Mouse (Mus musculus) CH12.LX (cell line): ENCODE results near the gene Ncoa4. TPM values are rescaled to one million over a fixed set of nuclear protein-coding genes. Genes with fewer than 3 reads are reported as not detected.

Experiments used
- DNase-seq: peaks from one replicate; pipeline ENCODE4 v3.0.0-alpha.2; 2013; ENCODE audit errors: extremely low read depth
- H3K27ac ChIP-seq: 2 replicates; pipeline ENCODE4 v1.5.1; 2012; ENCODE audit warnings: low read depth, mild to moderate bottlenecking, control low read depth, moderate library complexity; ENCODE audit not compliant: insufficient read depth
- H3K27me3 ChIP-seq: replicated peaks from 2 replicates; pipeline ENCODE3; 2012; ENCODE audit warnings: inconsistent platforms
- H3K36me3 ChIP-seq, 2 experiments: replicated peaks in 1 of 2; 2 replicates each; pipeline versions ENCODE3 to v1.6.1; 2012; ENCODE audit warnings: inconsistent platforms in 1 of 2, low read length in 1 of 2, mild to moderate bottlenecking in 1 of 2, mixed read lengths in 1 of 2, moderate library complexity in 1 of 2; ENCODE audit not compliant: control insufficient read depth in 1 of 2, insufficient read depth in 1 of 2
- H3K4me1 ChIP-seq, 2 experiments: 2 replicates each; pipeline ENCODE4 v1.6.1; 2012; ENCODE audit warnings: inconsistent platforms in 1 of 2, moderate library complexity in 1 of 2; ENCODE audit not compliant: insufficient read depth in 2 of 2, control insufficient read depth in 1 of 2
- H3K4me2 ChIP-seq: 2 replicates; pipeline ENCODE4 v1.6.1; 2012; ENCODE audit warnings: low read depth, mild to moderate bottlenecking, control low read depth; ENCODE audit not compliant: poor library complexity, insufficient read depth, severe bottlenecking
- H3K4me3 ChIP-seq, 3 experiments: fragments of 150-350 bp in 1 of 3; sonication (generic) in 1 of 3; replicated peaks in 1 of 3; 2 replicates each; pipeline versions ENCODE3 to v1.5.1; 2011 to 2012; ENCODE audit warnings: low read depth in 2 of 3, low read length in 2 of 3, mild to moderate bottlenecking in 2 of 3, moderate library complexity in 2 of 3, control low read depth in 1 of 3, improper control_type of control experiment in 1 of 3, inconsistent platforms in 1 of 3, mixed read lengths in 1 of 3; ENCODE audit not compliant: poor library complexity in 1 of 3
- H3K79me2 ChIP-seq: replicated peaks from 2 replicates; pipeline ENCODE4 v1.6.1; 2012; ENCODE audit warnings: mild to moderate bottlenecking, moderate library complexity; ENCODE audit not compliant: control insufficient read depth, poor library complexity, insufficient read depth, severe bottlenecking; ENCODE audit errors: extremely low read depth
- H3K9ac ChIP-seq: 2 replicates; pipeline ENCODE4 v1.6.1; 2012; ENCODE audit warnings: low read depth, mild to moderate bottlenecking, control low read depth, moderate library complexity; ENCODE audit not compliant: insufficient read depth
- H3K9me3 ChIP-seq: replicated peaks from 2 replicates; pipeline ENCODE3; 2012; ENCODE audit warnings: low read length, inconsistent platforms, mixed read lengths
- CHD2 ChIP-seq: IDR thresholded peaks from 2 replicates; pipeline ENCODE4 v1.6.1; 2011; ENCODE audit warnings: low read length, improper control_type of control experiment
- CTCF ChIP-seq, 2 experiments: IDR thresholded peaks in 1 of 2; conservative IDR thresholded peaks in 1 of 2; 2 replicates each; pipeline ENCODE4 v1.5.1; 2011 to 2012; ENCODE audit warnings: low read depth in 2 of 2, low read length in 2 of 2, improper control_type of control experiment in 1 of 2, inconsistent platforms in 1 of 2, mild to moderate bottlenecking in 1 of 2, moderate library complexity in 1 of 2
- EP300 ChIP-seq: IDR thresholded peaks from 2 replicates; pipeline ENCODE4 v1.6.1; 2011; ENCODE audit warnings: low read length, improper control_type of control experiment
- JUN ChIP-seq: IDR thresholded peaks from 2 replicates; pipeline ENCODE4 v1.6.1; 2011; ENCODE audit warnings: low read depth, mild to moderate bottlenecking, low read length, improper control_type of control experiment, moderate library complexity; ENCODE audit not compliant: insufficient read depth
- KAT2A ChIP-seq: IDR thresholded peaks from 2 replicates; pipeline ENCODE4 v1.6.1; 2012; ENCODE audit warnings: low read length, improper control_type of control experiment, inconsistent platforms; ENCODE audit not compliant: insufficient replicate concordance
- MAX ChIP-seq: IDR thresholded peaks from 2 replicates; pipeline ENCODE4 v1.6.1; 2011; ENCODE audit warnings: low read length, improper control_type of control experiment
- MEF2A ChIP-seq: IDR thresholded peaks from 2 replicates; pipeline ENCODE4 v1.6.1; 2014; ENCODE audit warnings: low read depth, mild to moderate bottlenecking, inconsistent platforms, low read length, improper control_type of control experiment, borderline replicate concordance
- NRF1 ChIP-seq: IDR thresholded peaks from 2 replicates; pipeline ENCODE4 v1.6.1; 2014; ENCODE audit warnings: low read depth, mild to moderate bottlenecking, inconsistent platforms, low read length, improper control_type of control experiment, moderate library complexity
- POLR2A ChIP-seq: IDR thresholded peaks from 2 replicates; pipeline ENCODE4 v1.6.1; 2011; ENCODE audit warnings: low read depth, mild to moderate bottlenecking, improper control_type of control experiment, low read length
- SIN3A ChIP-seq: IDR thresholded peaks from 2 replicates; pipeline ENCODE4 v1.6.1; 2012; ENCODE audit warnings: low read length, improper control_type of control experiment, inconsistent platforms
- SMC3 ChIP-seq: IDR thresholded peaks from 2 replicates; pipeline ENCODE4 v1.6.1; 2011; ENCODE audit warnings: low read depth, low read length, improper control_type of control experiment
- TCF12 ChIP-seq: IDR thresholded peaks from 2 replicates; pipeline ENCODE4 v1.6.1; 2014; ENCODE audit warnings: low read depth, mild to moderate bottlenecking, inconsistent platforms, low read length, improper control_type of control experiment
- UBTF ChIP-seq: IDR thresholded peaks from 2 replicates; pipeline ENCODE4 v1.6.1; 2012; ENCODE audit warnings: low read depth, mild to moderate bottlenecking, inconsistent platforms, low read length, improper control_type of control experiment, moderate library complexity
- USF1 ChIP-seq: IDR thresholded peaks from 2 replicates; pipeline ENCODE4 v1.6.1; 2014; ENCODE audit warnings: low read depth, mild to moderate bottlenecking, inconsistent platforms, low read length, improper control_type of control experiment
- USF2 ChIP-seq: conservative IDR thresholded peaks from 2 replicates; pipeline ENCODE4 v1.6.1; 2011; ENCODE audit warnings: low read depth, low read length, improper control_type of control experiment
- ZMIZ1 ChIP-seq: IDR thresholded peaks from 2 replicates; pipeline ENCODE4 v1.6.1; 2012; ENCODE audit warnings: low read depth, mild to moderate bottlenecking, inconsistent platforms, low read length, improper control_type of control experiment
- dilution Hi-C: fragments of 300-500 bp; cut with MboI; formaldehyde crosslinking; loops from 2 replicates; pipeline ENCODE4 v1.14.3; 2020; ENCODE audit warnings: low sequenced_read_pairs; ENCODE audit not compliant: extremely low pct_unique_long_range_greater_than_20kb, extremely low pct_ligation_motif_present
- in situ Hi-C: fragments of 300-500 bp; cut with MboI; formaldehyde crosslinking; loops from 3 replicates; pipeline ENCODE4 v1.14.3; 2019; ENCODE audit warnings: low sequenced_read_pairs, low pct_ligation_motif_present, low pct_unique_long_range_greater_than_20kb, mixed read lengths
- polyA plus RNA-seq: library from polyadenylated mRNA; unstranded; fragments of >175 nt; gene quantifications from 2 replicates; pipeline ENCODE4 v1.2.1, GENCODE M21; 2012; ENCODE audit warnings: low read depth; ENCODE audit not compliant: insufficient read length
- total RNA-seq, 2 experiments: library from RNA; depleted of rRNA; stranded (reverse); fragments of 300-350 nt in 1 of 2; fragments of >200 nt in 1 of 2; gene quantifications; 2 replicates each; pipeline ENCODE4 v1.2.3; 2012 to 2014

The Ncoa4 gene
- total and polyA plus RNA-seq, 3 experiments = 41.6 to 102 (median 63.9) TPM

- H3K27me3 ChIP-seq = no peaks in the 10 kb centered on the region
- no peak for TF ChIP-seq MEF2A
- TF ChIP-seq NRF1 = no peak
- no peak for TF ChIP-seq POLR2A
- no peak for TF ChIP-seq KAT2A
- TF ChIP-seq ZMIZ1 = no peak
- TF ChIP-seq TCF12 = no peak
- no peak for TF ChIP-seq UBTF
- TF ChIP-seq CHD2 = no peak
- TF ChIP-seq USF1 = no peak
- TF ChIP-seq CTCF (conservative IDR thresholded peaks at IDR 0.05 in 1 of 2, IDR thresholded peaks at IDR 0.05 in 1 of 2; ENCODE audit: low read depth in 2 of 2, low read length in 2 of 2) = no peak
- no peak for TF ChIP-seq MAX
- no peak for TF ChIP-seq USF2
- no peak for TF ChIP-seq JUN
- DNase-seq = no peak
- dilution Hi-C loops (no loop called here), in situ Hi-C loops (no loop called here)
- H3K9ac ChIP-seq = no peak overlapping the region
- H3K36me3 ChIP-seq = no peaks in the 10 kb centered on the region
- H3K9me3 ChIP-seq = peaks cover 13% of the 10 kb centered on the region
- H3K4me2 ChIP-seq = no peak overlapping the region
- no peak overlapping the region for H3K27ac ChIP-seq
- H3K4me3 ChIP-seq = no peak overlapping the region
- peaks cover 0 to 3% of the 10 kb centered on the region in 2 experiments; a peak in 2 of 4 replicates for H3K4me1 ChIP-seq
- H3K79me2 ChIP-seq = no peaks in the 10 kb centered on the region
Measured at GRCm38 (mm10) chr14:32145809-32146511, 13.7 kb upstream of the Ncoa4 start.

DNA sequence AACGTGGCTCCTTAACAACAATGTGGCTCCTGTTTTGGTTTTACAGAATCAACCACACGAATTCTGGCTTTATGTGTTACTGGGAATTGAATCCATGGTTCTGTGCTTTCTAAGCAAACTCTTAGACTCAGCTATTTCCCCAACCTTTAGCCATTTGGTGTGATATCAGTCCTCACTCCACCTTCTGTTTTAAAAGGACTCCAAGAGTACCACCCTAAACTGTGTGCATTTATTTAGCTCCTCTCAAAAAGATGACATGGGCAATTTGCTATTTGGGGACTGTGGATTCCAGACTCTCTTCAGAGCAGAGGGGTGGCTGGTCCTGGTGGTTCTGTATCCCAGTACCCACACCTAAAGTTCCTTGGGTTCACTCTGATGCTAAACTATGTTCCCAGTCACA lies 13.1 kb upstream of the Ncoa4 start:
- no peak overlapping the region for H3K4me3 ChIP-seq
- no peak for DNase-seq
- no peaks in the 10 kb centered on the region for H3K36me3 ChIP-seq
- no peaks in the 10 kb centered on the region for H3K27me3 ChIP-seq
- peaks cover 13% of the 10 kb centered on the region for H3K9me3 ChIP-seq
- no peak overlapping the region for H3K4me2 ChIP-seq
- H3K79me2 ChIP-seq = no peaks in the 10 kb centered on the region
- dilution Hi-C loops = no loop called here
- no peak for TF ChIP-seq POLR2A
- no peak for TF ChIP-seq NRF1
- no peak for TF ChIP-seq KAT2A
- no peak for TF ChIP-seq EP300
- no peak for TF ChIP-seq JUN
- no peak for TF ChIP-seq SMC3
- no peak for TF ChIP-seq SIN3A
- no peak overlapping the region for H3K27ac ChIP-seq
- H3K4me1 ChIP-seq = peaks cover 0 to 3% of the 10 kb centered on the region in 2 experiments; a peak in 2 of 4 replicates
- in situ Hi-C loops = no loop called here
- H3K9ac ChIP-seq = no peak overlapping the region
